In the genomic region with DNA sequence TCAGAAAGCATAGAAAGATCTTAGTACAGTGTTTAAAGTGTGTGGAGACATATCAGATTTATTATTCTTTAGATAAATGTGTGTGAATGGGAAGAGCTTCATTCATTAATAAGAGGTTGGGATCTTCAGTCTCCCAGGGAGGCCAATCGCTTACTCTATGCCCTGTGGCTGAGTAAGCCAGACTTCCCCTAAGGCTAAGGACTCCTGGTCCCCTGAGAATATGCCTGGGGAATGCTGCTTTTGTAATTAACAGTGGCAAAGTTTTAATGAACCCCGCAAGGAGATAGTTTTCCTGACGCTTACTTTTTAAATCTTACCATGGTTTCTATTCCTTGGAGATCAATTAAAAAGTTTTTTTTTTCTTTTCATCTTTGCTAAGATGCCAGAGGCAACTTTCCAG, we compare ENCODE assay signal across 29 mouse cellular contexts. TPM values are rescaled to one million over a fixed set of nuclear protein-coding genes. Genes with fewer than 3 reads are reported as not detected.
DNase-seq lines count a peak whose midpoint lies in the region; ATAC-seq lines count a peak whose summit lies in the region.
"Had no signal": no experiment of that assay in that cellular context is flagged by ENCODE, and none has a peak within 500 bp of the region (broad histone marks: within the 10 kb centered on the region; RNA-seq: fewer than 3 reads in every experiment).

No protein-coding gene starts in this region.

- H3K36me3 ChIP-seq in embryonic facial prominence, embryonic 14.5 days (ENCODE audit: control insufficient read depth, insufficient read depth, low read length) = no peaks in the 10 kb centered on the region
- H3K36me3 ChIP-seq in embryonic facial prominence, embryonic 10.5 days (replicated peaks) = no peaks in the 10 kb centered on the region
- H3K36me3 ChIP-seq in midbrain, embryonic 14.5 days (ENCODE audit: control insufficient read depth, insufficient read depth, low read length) = no peaks in the 10 kb centered on the region
- no peaks in the 10 kb centered on the region for H3K36me3 ChIP-seq in midbrain, embryonic 11.5 days (ENCODE audit: control insufficient read depth, insufficient read depth, low read length)
- H3K36me3 ChIP-seq in midbrain, embryonic 16.5 days (ENCODE audit: control insufficient read depth, insufficient read depth, low read length) = no peaks in the 10 kb centered on the region
- H3K36me3 ChIP-seq: embryonic facial prominence, embryonic 15.5 days; forebrain, embryonic 15.5 days; heart, embryonic 12.5 days; heart, embryonic 15.5 days; hindbrain, embryonic 10.5 days; hindbrain, embryonic 13.5 days had no signal

- H3K9ac ChIP-seq in embryonic facial prominence, embryonic 14.5 days (ENCODE audit: low read depth, low read length) = no peak overlapping the region
- H3K9ac ChIP-seq in midbrain, embryonic 14.5 days (replicated peaks; ENCODE audit: low read length) = no peak overlapping the region
- H3K9ac ChIP-seq in midbrain, embryonic 11.5 days (ENCODE audit: low read length) = no peak overlapping the region
- no peak overlapping the region for H3K9ac ChIP-seq in midbrain, embryonic 16.5 days (ENCODE audit: low read depth, low read length)
- H3K9ac ChIP-seq: embryonic facial prominence, embryonic 15.5 days; forebrain, embryonic 15.5 days; heart, embryonic 12.5 days; heart, embryonic 15.5 days; hindbrain, embryonic 13.5 days had no signal

- no peak overlapping the region for H3K4me2 ChIP-seq in embryonic facial prominence, embryonic 14.5 days (ENCODE audit: low read depth, low read length)
- no peak overlapping the region for H3K4me2 ChIP-seq in midbrain, embryonic 14.5 days (ENCODE audit: low read length)
- no peak overlapping the region for H3K4me2 ChIP-seq in midbrain, embryonic 11.5 days
- H3K4me2 ChIP-seq in midbrain, embryonic 16.5 days (ENCODE audit: low read length) = no peak overlapping the region
- H3K4me2 ChIP-seq: embryonic facial prominence, embryonic 15.5 days; forebrain, embryonic 15.5 days; heart, embryonic 12.5 days; heart, embryonic 15.5 days; hindbrain, embryonic 13.5 days had no signal

- no peaks in the 10 kb centered on the region for H3K9me3 ChIP-seq in embryonic facial prominence, embryonic 14.5 days (ENCODE audit: control insufficient read depth, low read length)
- no peaks in the 10 kb centered on the region for H3K9me3 ChIP-seq in embryonic facial prominence, embryonic 10.5 days
- H3K9me3 ChIP-seq in midbrain, embryonic 14.5 days (ENCODE audit: control insufficient read depth, low read length) = no peaks in the 10 kb centered on the region
- no peaks in the 10 kb centered on the region for H3K9me3 ChIP-seq in midbrain, embryonic 11.5 days (ENCODE audit: control insufficient read depth, low read length)
- H3K9me3 ChIP-seq in midbrain, embryonic 16.5 days (replicated peaks; ENCODE audit: control insufficient read depth, low read length, poor library complexity, severe bottlenecking) = no peaks in the 10 kb centered on the region
- H3K9me3 ChIP-seq: embryonic facial prominence, embryonic 15.5 days; forebrain, embryonic 15.5 days; heart, embryonic 12.5 days; heart, embryonic 15.5 days; hindbrain, embryonic 10.5 days; hindbrain, embryonic 13.5 days had no signal

- H3K27ac ChIP-seq in embryonic facial prominence, embryonic 14.5 days (replicated peaks; ENCODE audit: low read depth, low read length) = no peak overlapping the region
- H3K27ac ChIP-seq in embryonic facial prominence, embryonic 10.5 days (replicated peaks) = no peak overlapping the region
- H3K27ac ChIP-seq in midbrain, embryonic 14.5 days (replicated peaks; ENCODE audit: low read depth, low read length) = no peak overlapping the region
- no peak overlapping the region for H3K27ac ChIP-seq in midbrain, embryonic 11.5 days (ENCODE audit: low read depth, low read length)
- H3K27ac ChIP-seq in midbrain, embryonic 16.5 days (ENCODE audit: low read length) = no peak overlapping the region
- H3K27ac ChIP-seq: embryonic facial prominence, embryonic 15.5 days; forebrain, embryonic 15.5 days; heart, embryonic 15.5 days; hindbrain, embryonic 10.5 days; hindbrain, embryonic 13.5 days had no signal

- peak; percentile 62; the same call in 1 of the 2 replicates for ATAC-seq in embryonic facial prominence, embryonic 14.5 days (ENCODE audit: low read depth)
- no peak; the same call in 1 of the 2 replicates for ATAC-seq in midbrain, embryonic 14.5 days (ENCODE audit: low FRiP score, low TSS enrichment)
- no peak for ATAC-seq in midbrain, embryonic 11.5 days (ENCODE audit: low FRiP score)
- peak; percentile 67 for ATAC-seq in midbrain, embryonic 16.5 days
- no peak for ATAC-seq in cerebellum, adult (ENCODE audit: insufficient number of reproducible peaks, low FRiP score, low TSS enrichment)
- ATAC-seq: activated CD4-positive, CD25-positive, alpha-beta regulatory T cell, adult 4 months; forebrain, embryonic 15.5 days had no signal

- H3K4me1 ChIP-seq in embryonic facial prominence, embryonic 14.5 days (ENCODE audit: control insufficient read depth, insufficient read depth, low read length) = no peaks in the 10 kb centered on the region
- H3K4me1 ChIP-seq in embryonic facial prominence, embryonic 10.5 days = no peaks in the 10 kb centered on the region
- H3K4me1 ChIP-seq in midbrain, embryonic 14.5 days (ENCODE audit: control insufficient read depth, insufficient read depth, low read length) = no peaks in the 10 kb centered on the region
- H3K4me1 ChIP-seq in midbrain, embryonic 11.5 days (ENCODE audit: control insufficient read depth, insufficient read depth, low read length) = no peaks in the 10 kb centered on the region
- no peaks in the 10 kb centered on the region for H3K4me1 ChIP-seq in midbrain, embryonic 16.5 days (ENCODE audit: control insufficient read depth, insufficient read depth, low read length)
- H3K4me1 ChIP-seq: embryonic facial prominence, embryonic 15.5 days; forebrain, embryonic 15.5 days; heart, embryonic 12.5 days; heart, embryonic 15.5 days; hindbrain, embryonic 10.5 days; hindbrain, embryonic 13.5 days had no signal

- DNase-seq in embryonic facial prominence, embryonic 14.5 days (ENCODE audit: low spot score) = peak; percentile 37
- no peak for DNase-seq in embryonic facial prominence, embryonic 10.5 days (ENCODE audit: low spot score)
- DNase-seq in midbrain, embryonic 14.5 days = peak; percentile 63
- no peak for DNase-seq in midbrain, embryonic 11.5 days (ENCODE audit: low spot score, missing footprints)
- DNase-seq: adrenal gland, adult 8-10 months; adrenal gland, postnatal 25 days; cerebellum, adult 11-12 months; cerebellum, adult 8-10 months; cerebellum, postnatal 10 days; cerebellum, postnatal 36 days; embryo, embryonic 11 days; gastrocnemius, postnatal 25 days; heart, adult 18-20 months; heart, postnatal 10 days; heart, postnatal 36 days had no signal

- H3K4me3 ChIP-seq in embryonic facial prominence, embryonic 14.5 days (ENCODE audit: low read depth, low read length) = no peak overlapping the region
- no peak overlapping the region for H3K4me3 ChIP-seq in embryonic facial prominence, embryonic 10.5 days
- H3K4me3 ChIP-seq in midbrain, embryonic 14.5 days (replicated peaks; ENCODE audit: low read depth, low read length) = no peak overlapping the region
- H3K4me3 ChIP-seq in midbrain, embryonic 11.5 days (ENCODE audit: low read depth, low read length) = no peak overlapping the region
- no peak overlapping the region for H3K4me3 ChIP-seq in midbrain, embryonic 16.5 days (ENCODE audit: low read depth, low read length)
- H3K4me3 ChIP-seq: embryonic facial prominence, embryonic 15.5 days; forebrain, embryonic 15.5 days; heart, embryonic 12.5 days; heart, embryonic 15.5 days; hindbrain, embryonic 10.5 days; hindbrain, embryonic 13.5 days had no signal

- H3K27me3 ChIP-seq in embryonic facial prominence, embryonic 14.5 days (replicated peaks; ENCODE audit: control insufficient read depth, insufficient read depth, low read length) = no peaks in the 10 kb centered on the region
- H3K27me3 ChIP-seq in embryonic facial prominence, embryonic 10.5 days (replicated peaks; ENCODE audit: low read depth, poor library complexity, severe bottlenecking) = no peaks in the 10 kb centered on the region
- H3K27me3 ChIP-seq in midbrain, embryonic 14.5 days (ENCODE audit: control insufficient read depth, insufficient read depth, low read length) = no peaks in the 10 kb centered on the region
- no peaks in the 10 kb centered on the region for H3K27me3 ChIP-seq in midbrain, embryonic 11.5 days (ENCODE audit: control insufficient read depth, insufficient read depth, low read length)
- H3K27me3 ChIP-seq in midbrain, embryonic 16.5 days (ENCODE audit: control insufficient read depth, insufficient read depth, low read depth, low read length) = no peaks in the 10 kb centered on the region
- H3K27me3 ChIP-seq: embryonic facial prominence, embryonic 15.5 days; forebrain, embryonic 15.5 days; heart, embryonic 12.5 days; heart, embryonic 15.5 days; hindbrain, embryonic 13.5 days had no signal

- 60% methylated on average over 3 of the region's 3 CpGs for WGBS in embryonic facial prominence, embryonic 14.5 days
- whole genome bisulfite sequencing in embryonic facial prominence, embryonic 10.5 days = 81% methylated on average over 3 of the region's 3 CpGs
- WGBS in midbrain, embryonic 14.5 days = 58% methylated on average over 3 of the region's 3 CpGs
- WGBS in midbrain, embryonic 11.5 days = 81% methylated on average over 3 of the region's 3 CpGs
- WGBS in midbrain, embryonic 16.5 days = 64% methylated on average over 3 of the region's 3 CpGs

RNA-seq across cellular contexts. Expression of gene Olfr448, which starts 20.5 kb away (rescaled TPM):
- not detected in 2 replicates for polyA plus RNA-seq in embryonic facial prominence, embryonic 14.5 days (2014; fragmentation: Nextera tagmentation; extraction: Ambion mirVana)
- not detected in 2 replicates for polyA plus RNA-seq in embryonic facial prominence, embryonic 10.5 days (2016; fragmentation: Nextera tagmentation; extraction: Ambion mirVana)
- polyA plus RNA-seq in midbrain, embryonic 14.5 days (2014; fragmentation: Nextera tagmentation; extraction: Ambion mirVana) = not detected in 2 replicates
- polyA plus RNA-seq in midbrain, embryonic 11.5 days (2014; fragmentation: Nextera tagmentation; extraction: Ambion mirVana) = not detected in 2 replicates
- polyA plus RNA-seq in midbrain, embryonic 16.5 days (2015; fragmentation: Nextera tagmentation; extraction: Ambion mirVana) = not detected in 2 replicates
- polyA plus RNA-seq: activated CD4-positive, CD25-positive, alpha-beta regulatory T cell, adult 4 months; cortical plate, adult 2 months; embryonic facial prominence, embryonic 11.5 days; forebrain, embryonic 11.5 days; forebrain, embryonic 15.5 days; gonadal fat pad, adult 2 months; heart, embryonic 12.5 days; heart, embryonic 15.5 days; hindbrain, embryonic 10.5 days; hindbrain, embryonic 13.5 days; intestine, embryonic 14.5 days had no signal

RNA-seq across cellular contexts. Expression of gene Olfr449, which starts 35.5 kb away (rescaled TPM):
- polyA plus RNA-seq in embryonic facial prominence, embryonic 14.5 days (2014; fragmentation: Nextera tagmentation; extraction: Ambion mirVana) = not detected in 2 replicates
- polyA plus RNA-seq in embryonic facial prominence, embryonic 10.5 days (2016; fragmentation: Nextera tagmentation; extraction: Ambion mirVana) = not detected in 2 replicates
- not detected in 2 replicates for polyA plus RNA-seq in midbrain, embryonic 14.5 days (2014; fragmentation: Nextera tagmentation; extraction: Ambion mirVana)
- polyA plus RNA-seq in midbrain, embryonic 11.5 days (2014; fragmentation: Nextera tagmentation; extraction: Ambion mirVana) = not detected in 2 replicates
- polyA plus RNA-seq in midbrain, embryonic 16.5 days (2015; fragmentation: Nextera tagmentation; extraction: Ambion mirVana) = not detected in 2 replicates
- polyA plus RNA-seq: activated CD4-positive, CD25-positive, alpha-beta regulatory T cell, adult 4 months; cortical plate, adult 2 months; embryonic facial prominence, embryonic 11.5 days; forebrain, embryonic 11.5 days; forebrain, embryonic 15.5 days; gonadal fat pad, adult 2 months; heart, embryonic 12.5 days; heart, embryonic 15.5 days; hindbrain, embryonic 10.5 days; hindbrain, embryonic 13.5 days; intestine, embryonic 14.5 days had no signal

RNA-seq across cellular contexts. Expression of gene Olfr447, which starts 39.0 kb away (rescaled TPM):
- polyA plus RNA-seq in embryonic facial prominence, embryonic 14.5 days (2014; fragmentation: Nextera tagmentation; extraction: Ambion mirVana) = not detected in 2 replicates
- polyA plus RNA-seq in embryonic facial prominence, embryonic 10.5 days (2016; fragmentation: Nextera tagmentation; extraction: Ambion mirVana) = not detected in 2 replicates
- not detected in 2 replicates for polyA plus RNA-seq in midbrain, embryonic 14.5 days (2014; fragmentation: Nextera tagmentation; extraction: Ambion mirVana)
- not detected in 2 replicates for polyA plus RNA-seq in midbrain, embryonic 11.5 days (2014; fragmentation: Nextera tagmentation; extraction: Ambion mirVana)
- polyA plus RNA-seq in midbrain, embryonic 16.5 days (2015; fragmentation: Nextera tagmentation; extraction: Ambion mirVana) = not detected in 2 replicates
- polyA plus RNA-seq: cortical plate, adult 2 months; embryonic facial prominence, embryonic 11.5 days; embryonic facial prominence, embryonic 15.5 days; forebrain, embryonic 11.5 days; forebrain, embryonic 15.5 days; gonadal fat pad, adult 2 months; heart, embryonic 12.5 days; heart, embryonic 15.5 days; hindbrain, embryonic 10.5 days; hindbrain, embryonic 13.5 days; intestine, embryonic 14.5 days had no signal

RNA-seq across cellular contexts. Expression of gene Olfr446, which starts 51.5 kb away (rescaled TPM):
- polyA plus RNA-seq in embryonic facial prominence, embryonic 14.5 days (2014; fragmentation: Nextera tagmentation; extraction: Ambion mirVana) = 0.07 and 0.14 TPM in 2 replicates
- not detected in 2 replicates for polyA plus RNA-seq in embryonic facial prominence, embryonic 10.5 days (2016; fragmentation: Nextera tagmentation; extraction: Ambion mirVana)
- polyA plus RNA-seq in midbrain, embryonic 14.5 days (2014; fragmentation: Nextera tagmentation; extraction: Ambion mirVana) = not detected in 2 replicates
- not detected in 2 replicates for polyA plus RNA-seq in midbrain, embryonic 11.5 days (2014; fragmentation: Nextera tagmentation; extraction: Ambion mirVana)
- polyA plus RNA-seq in midbrain, embryonic 16.5 days (2015; fragmentation: Nextera tagmentation; extraction: Ambion mirVana) = not detected in 2 replicates
- polyA plus RNA-seq: cortical plate, adult 2 months; embryonic facial prominence, embryonic 11.5 days; forebrain, embryonic 11.5 days; forebrain, embryonic 15.5 days; gonadal fat pad, adult 2 months; heart, embryonic 12.5 days; heart, embryonic 15.5 days; hindbrain, embryonic 10.5 days; hindbrain, embryonic 13.5 days; intestine, embryonic 14.5 days had no signal

RNA-seq across cellular contexts. Expression of gene Olfr450, which starts 58.0 kb away (rescaled TPM):
- polyA plus RNA-seq in embryonic facial prominence, embryonic 14.5 days (2014; fragmentation: Nextera tagmentation; extraction: Ambion mirVana) = not detected in 2 replicates
- polyA plus RNA-seq in embryonic facial prominence, embryonic 10.5 days (2016; fragmentation: Nextera tagmentation; extraction: Ambion mirVana) = not detected in 2 replicates
- polyA plus RNA-seq in midbrain, embryonic 14.5 days (2014; fragmentation: Nextera tagmentation; extraction: Ambion mirVana) = not detected in 2 replicates
- not detected in 2 replicates for polyA plus RNA-seq in midbrain, embryonic 11.5 days (2014; fragmentation: Nextera tagmentation; extraction: Ambion mirVana)
- not detected in 2 replicates for polyA plus RNA-seq in midbrain, embryonic 16.5 days (2015; fragmentation: Nextera tagmentation; extraction: Ambion mirVana)
- polyA plus RNA-seq: activated CD4-positive, CD25-positive, alpha-beta regulatory T cell, adult 4 months; cortical plate, adult 2 months; embryonic facial prominence, embryonic 11.5 days; embryonic facial prominence, embryonic 15.5 days; forebrain, embryonic 11.5 days; forebrain, embryonic 15.5 days; gonadal fat pad, adult 2 months; heart, embryonic 12.5 days; heart, embryonic 15.5 days; hindbrain, embryonic 10.5 days; hindbrain, embryonic 13.5 days; intestine, embryonic 14.5 days had no signal

Comparison
In these comparisons a context has a peak if more than half of its experiments do, and no peak if none do; other contexts are left out.
1. ATAC-seq: peak in embryonic facial prominence, embryonic 14.5 days (single experiment) and midbrain, embryonic 16.5 days (single experiment); none in midbrain, embryonic 14.5 days (single experiment), midbrain, embryonic 11.5 days (single experiment) and cerebellum, adult (single experiment).
2. DNase-seq: peak in embryonic facial prominence, embryonic 14.5 days (single experiment) and midbrain, embryonic 14.5 days (single experiment); none in embryonic facial prominence, embryonic 10.5 days (single experiment) and midbrain, embryonic 11.5 days (single experiment).